ENCODE assay signal across 9 mouse cellular contexts in the genomic region with DNA sequence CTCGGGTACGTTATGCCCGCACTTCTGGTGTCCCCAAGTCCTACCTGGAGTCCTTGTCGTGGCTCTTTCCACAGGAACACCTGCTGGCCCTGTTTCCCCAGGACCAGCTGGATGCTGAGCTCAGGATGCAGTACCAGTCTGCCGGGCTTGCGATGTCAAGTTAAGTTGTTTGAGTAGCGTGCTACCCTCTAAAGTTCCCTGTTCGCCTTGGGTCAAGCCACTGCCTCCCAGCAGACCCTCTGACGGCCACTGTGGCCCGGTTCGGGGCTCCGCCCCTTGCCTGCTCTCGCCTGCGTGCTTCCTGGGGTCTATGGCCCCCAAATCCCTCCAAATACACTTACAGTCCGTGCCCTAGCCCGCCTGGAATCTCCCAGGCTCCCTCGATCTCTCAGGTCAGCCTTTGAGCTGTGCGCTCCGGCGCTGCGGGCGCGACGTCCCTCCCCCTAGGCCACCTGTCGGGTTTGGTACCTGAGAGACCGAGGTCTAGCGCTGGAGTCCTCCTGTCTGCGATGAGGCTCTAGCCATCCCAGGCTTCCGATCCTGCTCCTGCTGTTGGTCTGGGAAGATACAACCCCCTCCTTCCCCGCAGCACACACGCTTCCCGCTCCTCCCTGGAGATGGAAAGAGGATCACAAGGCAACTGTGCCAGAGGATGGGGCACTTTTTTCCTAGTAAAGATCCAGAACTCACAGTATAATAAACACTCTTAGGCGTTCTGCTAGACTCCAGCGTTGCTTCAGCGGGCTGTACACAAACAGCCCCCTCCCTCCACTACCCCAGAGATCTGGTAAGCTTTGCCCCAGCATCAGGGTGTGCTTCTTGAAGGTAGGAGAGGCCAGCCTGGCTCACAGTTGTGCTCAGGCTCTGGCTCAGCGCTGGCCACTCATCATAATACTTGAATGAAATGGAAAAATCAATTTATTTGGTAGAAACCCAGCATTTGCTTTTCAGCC. TPM values are rescaled to one million over a fixed set of nuclear protein-coding genes. Genes with fewer than 3 reads are reported as not detected.
DNase-seq lines count a peak whose midpoint lies in the region; ATAC-seq lines count a peak whose summit lies in the region.
"Had no signal": no experiment of that assay in that cellular context is flagged by ENCODE, and none has a peak within 500 bp of the region (broad histone marks: within the 10 kb centered on the region; RNA-seq: fewer than 3 reads in every experiment).

A gene (minus strand): TSS at position 756 of the 953 bp plus-strand sequence.

- H3K9ac ChIP-seq in hindbrain, embryonic 13.5 days, result peak within 1 kb of the TSS; percentile 66
- peak within 1 kb of the TSS; percentile 46; the same call in 1 of the 2 replicates for H3K9ac ChIP-seq in midbrain, embryonic 12.5 days (replicated peaks)

- H3K9me3 ChIP-seq in hindbrain, embryonic 13.5 days, result no peaks in the 10 kb centered on the region
- H3K9me3 ChIP-seq in midbrain, embryonic 12.5 days, result no peaks in the 10 kb centered on the region

- peak; percentile 8 to 13 for DNase-seq in cerebellum, postnatal 25 days
- no peak for DNase-seq in cerebellum, adult 8-10 months
- peak; percentile 23 for DNase-seq in R1 (ENCODE audit: low read depth, low spot score)
- no peak for DNase-seq in adrenal gland, postnatal 25 days
- DNase-seq in B cell, adult 2 months, result no peak
- DNase-seq: right cerebral cortex, postnatal 14 days had no signal

- peak within 1 kb of the TSS; percentile 86 for H3K4me2 ChIP-seq in hindbrain, embryonic 13.5 days
- H3K4me2 ChIP-seq in midbrain, embryonic 12.5 days (replicated peaks), result peak within 1 kb of the TSS; percentile 79

- ATAC-seq in hindbrain, embryonic 13.5 days (ENCODE audit: low FRiP score), result peak; percentile 65; the same call in 1 of the 2 replicates
- ATAC-seq in midbrain, embryonic 12.5 days (ENCODE audit: low FRiP score, low read depth), result 0 out of 2 replicates have a peak, but pooled peaks have one; percentile 41
- ATAC-seq in inflammation-experienced regulatory T-cells, adult 6 months, result no peak

- peaks cover 26% of the 10 kb centered on the region for H3K27me3 ChIP-seq in hindbrain, embryonic 13.5 days
- peaks cover 14% of the 10 kb centered on the region for H3K27me3 ChIP-seq in midbrain, embryonic 12.5 days

- WGBS in hindbrain, embryonic 13.5 days, result 3% methylated on average over 36 of the region's 36 CpGs
- WGBS in midbrain, embryonic 12.5 days, result 2% methylated on average over 36 of the region's 36 CpGs

- no peaks in the 10 kb centered on the region for H3K36me3 ChIP-seq in hindbrain, embryonic 13.5 days
- no peaks in the 10 kb centered on the region for H3K36me3 ChIP-seq in midbrain, embryonic 12.5 days

- no peak within 1 kb of the TSS for H3K27ac ChIP-seq in hindbrain, embryonic 13.5 days
- H3K27ac ChIP-seq in midbrain, embryonic 12.5 days (replicated peaks), result no peak within 1 kb of the TSS

- H3K4me3 ChIP-seq in hindbrain, embryonic 13.5 days, result peak within 1 kb of the TSS; percentile 46
- H3K4me3 ChIP-seq in midbrain, embryonic 12.5 days, result peak within 1 kb of the TSS; percentile 43

- H3K4me1 ChIP-seq in hindbrain, embryonic 13.5 days (replicated peaks), result peaks cover 11% of the 10 kb centered on the region
- H3K4me1 ChIP-seq in midbrain, embryonic 12.5 days, result peaks cover 12% of the 10 kb centered on the region

RNA-seq across cellular contexts. Expression of the gene that starts here (rescaled TPM):
- not detected in 2 replicates for polyA plus RNA-seq in hindbrain, embryonic 13.5 days (2015; fragmentation: Nextera tagmentation; extraction: Ambion mirVana)
- 0.04 TPM in 1 of 2 replicates, not detected in the other for polyA plus RNA-seq in midbrain, embryonic 12.5 days (2016; fragmentation: Nextera tagmentation; extraction: Ambion mirVana)
- total RNA-seq in adrenal gland, postnatal 25 days (2021), result not detected in 2 replicates
- not detected for polyA plus RNA-seq in inflammation-experienced regulatory T-cells, adult 6 months (2017; shearing (Covaris generic))

Comparison
In these comparisons a context has a peak if more than half of its experiments do, and no peak if none do; other contexts are left out.
1. DNase-seq: peak in cerebellum, postnatal 25 days (2 of 2) and R1 (single experiment); none in cerebellum, adult 8-10 months (single experiment), adrenal gland, postnatal 25 days (single experiment) and B cell, adult 2 months (0 of 2).
2. Peak in ATAC-seq, H3K4me3 ChIP-seq, H3K9ac ChIP-seq and H3K4me2 ChIP-seq in hindbrain, embryonic 13.5 days; RNA of the gene not detected or under 1 TPM.
3. Peak in ATAC-seq, H3K4me3 ChIP-seq, H3K9ac ChIP-seq and H3K4me2 ChIP-seq in midbrain, embryonic 12.5 days; RNA of the gene not detected or under 1 TPM.